Mouse (Mus musculus) B cell, adult 2 months (primary cell): ENCODE data around the gene Kbtbd4.

Source experiments
- DNase-seq, 2 experiments: peaks; one replicate each; pipeline ENCODE4 v3.0.0; 2022

The Kbtbd4 gene

DNA sequence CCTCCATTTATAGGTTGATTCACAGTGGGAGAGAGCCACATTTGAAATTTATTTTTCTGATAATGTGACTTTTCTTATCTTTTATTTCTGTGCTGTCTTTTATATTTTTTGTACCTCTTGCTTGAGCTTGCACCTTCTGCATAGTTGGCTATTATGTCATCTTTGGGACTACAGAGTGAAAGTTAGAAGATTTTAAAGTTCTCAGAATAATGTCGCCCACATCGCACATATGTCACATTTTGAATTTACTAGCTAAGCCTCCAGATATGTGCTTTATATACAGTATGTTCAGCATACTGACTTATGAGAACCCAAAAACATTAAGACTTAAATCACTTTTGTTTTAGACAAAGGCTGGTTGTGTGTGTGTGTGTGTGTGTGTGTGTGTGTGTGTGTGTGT, 55.5 kb downstream of the Kbtbd4 start:
- no peak for DNase-seq
